Mouse (Mus musculus): ENCODE data around the gene Dis3l.

- TF ChIP-seq CTCF (IDR thresholded peaks at IDR 0.05; ENCODE audit: low read depth) (no peak), EP300 (optimal IDR thresholded peaks at IDR 0.05) (no peak)
These were observed 4.8 kb upstream of the Dis3l start for GRCm38 (mm10) chr9:64345931-64346330.
